In genomic region chr17:29185376-29186046, GRCm38 (mm10) we compare ENCODE assay signal across 13 mouse cellular contexts. TPM values are rescaled to one million over a fixed set of nuclear protein-coding genes. Genes with fewer than 3 reads are reported as not detected.
DNase-seq lines count a peak whose midpoint lies in the region; ATAC-seq and TF ChIP-seq lines count a peak whose summit lies in the region.
"Had no signal": no experiment of that assay in that cellular context is flagged by ENCODE, and none has a peak within 500 bp of the region (broad histone marks: within the 10 kb centered on the region; RNA-seq: fewer than 3 reads in every experiment).

No protein-coding gene starts in this region.

- peaks cover 18% of the 10 kb centered on the region; the same call in 1 of the 2 replicates for H3K27me3 ChIP-seq in midbrain, embryonic 12.5 days
- H3K27me3 ChIP-seq in midbrain, postnatal 0 days (ENCODE audit: insufficient read depth, low read length) = no peaks in the 10 kb centered on the region
- no peaks in the 10 kb centered on the region for H3K27me3 ChIP-seq in embryonic facial prominence, embryonic 14.5 days (replicated peaks; ENCODE audit: control insufficient read depth, insufficient read depth, low read length)
- no peaks in the 10 kb centered on the region for H3K27me3 ChIP-seq in limb, embryonic 15.5 days

- no peak overlapping the region for H3K9ac ChIP-seq in midbrain, embryonic 12.5 days (replicated peaks)
- no peak overlapping the region for H3K9ac ChIP-seq in midbrain, postnatal 0 days (replicated peaks; ENCODE audit: low read length, poor library complexity, severe bottlenecking)
- H3K9ac ChIP-seq in embryonic facial prominence, embryonic 14.5 days (ENCODE audit: low read depth, low read length) = no peak overlapping the region; the same call in 1 of the 2 replicates
- no peak overlapping the region for H3K9ac ChIP-seq in limb, embryonic 15.5 days
- H3K9ac ChIP-seq: liver, embryonic 12.5 days had no signal

- WGBS in midbrain, embryonic 12.5 days = 28% methylated on average over 6 of the region's 7 CpGs
- 51% methylated on average over 7 of the region's 7 CpGs for WGBS in midbrain, postnatal 0 days
- 9% methylated on average over 7 of the region's 7 CpGs for WGBS in embryonic facial prominence, embryonic 14.5 days
- 35% methylated on average over 7 of the region's 7 CpGs for WGBS in limb, embryonic 15.5 days

- ATAC-seq in midbrain, embryonic 12.5 days (ENCODE audit: low FRiP score, low read depth) = no peak
- ATAC-seq in midbrain, postnatal 0 days (ENCODE audit: low FRiP score) = no peak
- 0 out of 2 replicates have a peak, but pooled peaks have one; percentile 10 for ATAC-seq in embryonic facial prominence, embryonic 14.5 days (ENCODE audit: low read depth)
- ATAC-seq in limb, embryonic 15.5 days (ENCODE audit: insufficient number of reproducible peaks, low FRiP score, low TSS enrichment, low read depth) = 0 out of 2 replicates have a peak, but pooled peaks have one; percentile 25
- ATAC-seq: liver, embryonic 12.5 days had no signal

- H3K4me3 ChIP-seq in midbrain, embryonic 12.5 days = no peak overlapping the region
- H3K4me3 ChIP-seq in midbrain, postnatal 0 days (ENCODE audit: low read depth, low read length) = no peak overlapping the region
- no peak overlapping the region for H3K4me3 ChIP-seq in embryonic facial prominence, embryonic 14.5 days (ENCODE audit: low read depth, low read length)
- no peak overlapping the region for H3K4me3 ChIP-seq in limb, embryonic 15.5 days
- H3K4me3 ChIP-seq: liver, embryonic 12.5 days had no signal

- H3K36me3 ChIP-seq in midbrain, embryonic 12.5 days = no peaks in the 10 kb centered on the region
- H3K36me3 ChIP-seq in midbrain, postnatal 0 days (ENCODE audit: insufficient read depth, low read length) = no peaks in the 10 kb centered on the region; the same call in 1 of the 2 replicates
- H3K36me3 ChIP-seq in embryonic facial prominence, embryonic 14.5 days (ENCODE audit: control insufficient read depth, insufficient read depth, low read length) = no peaks in the 10 kb centered on the region
- no peaks in the 10 kb centered on the region for H3K36me3 ChIP-seq in limb, embryonic 15.5 days
- H3K36me3 ChIP-seq: liver, embryonic 12.5 days had no signal

- peaks cover 39% of the 10 kb centered on the region for H3K4me1 ChIP-seq in midbrain, embryonic 12.5 days
- no peaks in the 10 kb centered on the region for H3K4me1 ChIP-seq in midbrain, postnatal 0 days (ENCODE audit: insufficient read depth, low read length)
- H3K4me1 ChIP-seq in embryonic facial prominence, embryonic 14.5 days (ENCODE audit: control insufficient read depth, insufficient read depth, low read length) = peaks cover 16% of the 10 kb centered on the region
- H3K4me1 ChIP-seq in limb, embryonic 15.5 days = peaks cover 28% of the 10 kb centered on the region

- no peak for TF ChIP-seq CTCF in midbrain, postnatal 0 days (IDR thresholded peaks at IDR 0.05)

- no peaks in the 10 kb centered on the region for H3K9me3 ChIP-seq in midbrain, embryonic 12.5 days
- no peaks in the 10 kb centered on the region for H3K9me3 ChIP-seq in midbrain, postnatal 0 days (ENCODE audit: low read length)
- H3K9me3 ChIP-seq in embryonic facial prominence, embryonic 14.5 days (ENCODE audit: control insufficient read depth, low read length) = no peaks in the 10 kb centered on the region
- H3K9me3 ChIP-seq in limb, embryonic 15.5 days = no peaks in the 10 kb centered on the region
- H3K9me3 ChIP-seq: liver, embryonic 12.5 days had no signal

- no peak overlapping the region for H3K4me2 ChIP-seq in midbrain, embryonic 12.5 days (replicated peaks)
- no peak overlapping the region for H3K4me2 ChIP-seq in midbrain, postnatal 0 days (ENCODE audit: low read depth, low read length, poor library complexity, severe bottlenecking)
- no peak overlapping the region for H3K4me2 ChIP-seq in embryonic facial prominence, embryonic 14.5 days (ENCODE audit: low read depth, low read length)
- no peak overlapping the region for H3K4me2 ChIP-seq in limb, embryonic 15.5 days
- H3K4me2 ChIP-seq: liver, embryonic 12.5 days had no signal

- peak overlapping the region; percentile 42; the same call in 1 of the 2 replicates for H3K27ac ChIP-seq in midbrain, embryonic 12.5 days (replicated peaks)
- H3K27ac ChIP-seq in midbrain, postnatal 0 days (ENCODE audit: low read depth, low read length) = no peak overlapping the region
- H3K27ac ChIP-seq in embryonic facial prominence, embryonic 14.5 days (replicated peaks; ENCODE audit: low read depth, low read length) = no peak overlapping the region
- H3K27ac ChIP-seq in limb, embryonic 15.5 days = 0 out of 2 replicates have a peak overlapping the region, but pooled peaks have one; percentile 17
- H3K27ac ChIP-seq: liver, embryonic 12.5 days had no signal

- no peak for DNase-seq in midbrain, postnatal 0 days (ENCODE audit: low spot score)
- DNase-seq in embryo, embryonic 10 days (ENCODE audit: low spot score) = peak; percentile 48
- DNase-seq in embryonic facial prominence, embryonic 14.5 days (ENCODE audit: low spot score) = no peak
- no peak for DNase-seq in ovary, postnatal 14 days (ENCODE audit: low spot score)
- DNase-seq in adrenal gland, postnatal 10 days = no peak
- DNase-seq: adrenal gland, postnatal 36 days; cerebellum, adult 11 months; heart, adult 11 months; kidney, postnatal 14 days; right cerebral cortex, postnatal 14 days had no signal

RNA-seq across cellular contexts. Expression of gene Cpne5, which starts 52.5 kb away (rescaled TPM):
- polyA plus RNA-seq in midbrain, embryonic 12.5 days (2016; fragmentation: Nextera tagmentation; extraction: Ambion mirVana) = 12.6 and 14.4 TPM in 2 replicates
- 85.1 and 86.5 TPM in 2 replicates for total RNA-seq in midbrain, postnatal 0 days (2014; rRNA removed)
- 88.9 and 90.2 TPM in 2 replicates for polyA plus RNA-seq in midbrain, postnatal 0 days (2015; fragmentation: Nextera tagmentation; extraction: Ambion mirVana)
- polyA plus RNA-seq in embryonic facial prominence, embryonic 14.5 days (2014; fragmentation: Nextera tagmentation; extraction: Ambion mirVana) = 12.4 and 17.1 TPM in 2 replicates
- 15.0 and 15.4 TPM in 2 replicates for polyA plus RNA-seq in limb, embryonic 15.5 days (2015; fragmentation: Nextera tagmentation; extraction: Ambion mirVana)
- 1 to 10 TPM; 1.0 to 1.6 TPM for total RNA-seq in adrenal gland, postnatal 10 days (2021)

Comparison
In these comparisons a context has a peak if more than half of its experiments do, and no peak if none do; other contexts are left out.
1. H3K27ac ChIP-seq: peak in midbrain, embryonic 12.5 days (single experiment) and limb, embryonic 15.5 days (single experiment); none in midbrain, postnatal 0 days (single experiment) and embryonic facial prominence, embryonic 14.5 days (single experiment).
2. ATAC-seq: peak in embryonic facial prominence, embryonic 14.5 days (single experiment) and limb, embryonic 15.5 days (single experiment); none in midbrain, embryonic 12.5 days (single experiment) and midbrain, postnatal 0 days (single experiment).